Mouse (Mus musculus) gastrocnemius, adult 18-20 months (tissue): ENCODE data around the gene Ripply3. TPM values are rescaled to one million over a fixed set of nuclear protein-coding genes. Genes with fewer than 3 reads are reported as not detected.
A peak's percentile ranks its signal among the peaks of the same experiment; 100 is the strongest.

Source experiments
- DNase-seq: peaks from one replicate; pipeline ENCODE4 v3.0.0; 2021; ENCODE audit warnings: low spot score
- total RNA-seq, 2 experiments: library from RNA; stranded (reverse); gene quantifications; 2 replicates each; pipeline ENCODE4 v1.2.3; 2021

Gene Ripply3
- total RNA-seq, 2 experiments from 2014 or later, result 0.43 to 1.4 TPM

- DNase-seq, result no peak
These were observed 28.7 kb downstream of the Ripply3 start for GRCm38 (mm10) chr16:94356776-94357494.

GRCm38 (mm10) chr16:94358091-94358490 is 29.9 kb downstream of the Ripply3 start:
- no peak for DNase-seq

- DNase-seq, result no peak
These were observed 32.5 kb downstream of the Ripply3 start for GRCm38 (mm10) chr16:94360578-94361350.

GRCm38 (mm10) chr16:94362174-94362873 is 34.1 kb downstream of the Ripply3 start:
- DNase-seq, result no peak

GRCm38 (mm10) chr16:94363814-94364213 is 35.6 kb downstream of the Ripply3 start:
- DNase-seq, result no peak

GRCm38 (mm10) chr16:94365435-94365834 is 37.2 kb downstream of the Ripply3 start:
- no peak for DNase-seq

GRCm38 (mm10) chr16:94369596-94370172 is 41.5 kb downstream of the Ripply3 start:
- DNase-seq, result no peak

- DNase-seq, result peak; percentile 88
These were observed 42.1 kb downstream of the Ripply3 start, which contains the start of gene Ttc3 for GRCm38 (mm10) chr16:94370173-94370914. Gene Ttc3 (plus strand): TSS chr16:94370618.

- peak; percentile 57 for DNase-seq
These were observed 42.7 kb downstream of the Ripply3 start for GRCm38 (mm10) chr16:94370915-94371300.

- DNase-seq, result peak; percentile 60
These were observed 43.2 kb downstream of the Ripply3 start, which contains the start of gene Pigp for GRCm38 (mm10) chr16:94371301-94371931. Gene Pigp (minus strand): TSS chr16:94371842.

GRCm38 (mm10) chr16:94379386-94379785 is 51.2 kb downstream of the Ripply3 start:
- no peak for DNase-seq

- no peak for DNase-seq
These were observed 55.1 kb downstream of the Ripply3 start for GRCm38 (mm10) chr16:94383277-94383676.

Other genes with a start within 250 kb of the Ripply3 start
- gene Sim2, start 243.5 kb upstream of the Ripply3 start, total RNA-seq, result 10 to 100 TPM; 12.2 to 16.4 TPM
- 10 to 100 TPM in 1 of 2 experiments, 1 to 10 TPM in 1; 9.8 to 10.8 TPM for gene Hlcs, start 14.8 kb upstream of the Ripply3 start, total RNA-seq
- 10 to 100 TPM; 59.4 to 61.8 TPM for gene Ttc3, start 42.2 kb downstream of the Ripply3 start, total RNA-seq
- 100 to 1,000 TPM; 165 to 185 TPM for gene Pigp, start 43.4 kb downstream of the Ripply3 start, total RNA-seq
- gene Vps26c, start 198.4 kb downstream of the Ripply3 start, total RNA-seq, result 10 to 100 TPM in 1 of 2 experiments, 1 to 10 TPM in 1; 8.9 to 10.6 TPM
- gene Dyrk1a, start 241.6 kb downstream of the Ripply3 start, total RNA-seq, result 100 to 1,000 TPM in 1 of 2 experiments, 10 to 100 TPM in 1; 96.7 to 105 TPM